Mouse (Mus musculus) liver, postnatal 0 days (tissue): ENCODE data around the gene Gm8439.

Experiments
- CTCF ChIP-seq: sonication (generic); IDR thresholded peaks from 2 replicates; pipeline ENCODE4 v1.5.1; 2016; ENCODE audit warnings: antibody characterized with exemption, low read depth
- EP300 ChIP-seq: IDR thresholded peaks from 2 replicates; pipeline ENCODE4 v1.6.1; 2016; ENCODE audit warnings: antibody characterized with exemption, low read depth, mild to moderate bottlenecking

- TF ChIP-seq CTCF (no peak), EP300 (no peak)
These were observed 7.7 kb upstream of the Gm8439 start for GRCm38 (mm10) chr4:120580894-120581293.
